ENCODE assay signal across 8 mouse cellular contexts in the genomic region with DNA sequence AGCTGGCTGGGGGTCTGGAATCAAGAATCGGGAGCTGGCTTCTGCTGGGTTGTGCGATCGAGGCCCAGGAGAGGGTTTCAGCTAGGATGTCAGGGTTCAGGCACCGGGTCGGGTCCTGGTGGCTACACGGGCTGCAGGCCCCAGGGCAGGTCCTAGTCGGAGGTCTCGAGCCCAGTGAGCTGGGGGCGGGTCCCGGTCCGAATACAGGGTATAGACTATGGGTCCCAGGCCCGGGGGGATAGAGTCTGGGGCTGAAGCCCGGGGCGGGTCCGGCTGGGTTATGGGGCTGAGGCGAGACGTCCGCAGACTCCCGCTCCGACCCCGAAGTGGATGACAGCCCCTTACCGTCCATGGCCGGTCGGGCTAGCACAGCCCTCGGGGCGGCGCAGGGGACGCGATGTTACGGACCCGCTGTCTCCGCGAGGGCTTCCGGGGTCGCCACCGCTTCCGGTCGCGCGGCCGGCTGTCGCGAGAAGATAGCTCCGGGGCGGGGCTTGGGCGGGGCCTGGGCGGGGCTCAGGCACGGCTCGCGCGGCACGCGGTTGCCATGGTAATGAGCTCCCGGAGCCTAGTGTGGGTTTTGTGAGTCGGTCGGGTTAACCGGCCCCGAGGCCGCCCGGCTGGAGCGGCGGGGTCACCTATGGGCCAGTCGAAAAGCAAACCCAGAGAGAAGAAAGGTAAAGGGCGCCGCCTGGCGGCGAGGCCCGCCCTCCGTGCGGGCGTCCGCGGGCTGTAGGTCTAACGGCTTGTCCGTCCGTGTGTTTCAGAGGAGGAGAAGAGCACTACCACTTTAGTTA. TPM values are rescaled to one million over a fixed set of nuclear protein-coding genes. Genes with fewer than 3 reads are reported as not detected.
DNase-seq lines count a peak whose midpoint lies in the region; ATAC-seq lines count a peak whose summit lies in the region.

TSS of gene Chmp1a (minus strand) at position 443 of the 797 bp plus-strand sequence.
TSS of gene Spata33 (plus strand) at position 512 of the 797 bp plus-strand sequence.

- DNase-seq in Muller cell, postnatal 12 days (ENCODE audit: inconsistent ontology term): peak; percentile 98
- DNase-seq in cerebellum, adult 8-10 months: peak; percentile 83
- peak; percentile 96 for DNase-seq in forelimb bud, embryonic 11.5 days (ENCODE audit: low read depth, low spot score)
- peak; percentile 83 to 87 for DNase-seq in layer of hippocampus, postnatal 10 days (ENCODE audit: low spot score in 2 of 2)
- DNase-seq in lung, postnatal 10 days: peak; percentile 92
- DNase-seq in ovary, postnatal 14 days (ENCODE audit: low spot score): peak; percentile 85
- DNase-seq in thymus, postnatal 14 days: peak; percentile 91

- ATAC-seq in hematopoietic stem cell, adult 5-6 weeks (replicated peaks in 1 of 2; ENCODE audit: insufficient read depth in 1 of 2, low FRiP score in 2 of 2, low TSS enrichment in 1 of 2, low read depth in 1 of 2, poor library complexity in 2 of 2, severe bottlenecking in 2 of 2): peak; percentile 79 to 89

RNA-seq across cellular contexts. Expression of gene Chmp1a, which starts in this region (rescaled TPM):
- 18.1 and 52.8 TPM in 2 replicates for total RNA-seq in hematopoietic stem cell, adult 5-6 weeks (2017)
- total RNA-seq in layer of hippocampus, postnatal 10 days (2021): 100 to 1,000 TPM; 120 to 143 TPM

RNA-seq across cellular contexts. Expression of gene Spata33, which starts in this region (rescaled TPM):
- total RNA-seq in hematopoietic stem cell, adult 5-6 weeks (2017): 1.5 TPM in 1 of 2 replicates, not detected in the other
- total RNA-seq in layer of hippocampus, postnatal 10 days (2021): 1 to 10 TPM; 7.7 to 9.8 TPM

Comparison
In these comparisons a context has a peak if more than half of its experiments do, and no peak if none do; other contexts are left out.
1. Peak in every context shown above with its lines: DNase-seq and ATAC-seq.